In genomic region chr11:98849196-98849894, GRCm38 (mm10) we compare ENCODE assay signal across 10 mouse cellular contexts. TPM values are rescaled to one million over a fixed set of nuclear protein-coding genes. Genes with fewer than 3 reads are reported as not detected.
DNase-seq lines count a peak whose midpoint lies in the region; ATAC-seq and TF ChIP-seq lines count a peak whose summit lies in the region.
"Had no signal": no experiment of that assay in that cellular context is flagged by ENCODE, and none has a peak within 500 bp of the region (broad histone marks: within the 10 kb centered on the region; RNA-seq: fewer than 3 reads in every experiment).

No protein-coding gene starts in this region.

- H3K27me3 ChIP-seq in forebrain, embryonic 11.5 days (ENCODE audit: control insufficient read depth, insufficient read depth, low read length) = no peaks in the 10 kb centered on the region; the same call in 1 of the 2 replicates
- H3K27me3 ChIP-seq in forebrain, embryonic 16.5 days (replicated peaks; ENCODE audit: control insufficient read depth, insufficient read depth, low read length) = no peaks in the 10 kb centered on the region
- H3K27me3 ChIP-seq in lung, embryonic 16.5 days (ENCODE audit: control insufficient read depth, insufficient read depth, low read depth, low read length) = no peaks in the 10 kb centered on the region
- peaks cover 37% of the 10 kb centered on the region for H3K27me3 ChIP-seq in liver, embryonic 13.5 days
- 0 out of 2 replicates have a peak, but pooled peaks cover 3% of the 10 kb centered on the region for H3K27me3 ChIP-seq in stomach, embryonic 15.5 days (replicated peaks)
- no peaks in the 10 kb centered on the region for H3K27me3 ChIP-seq in cerebellum, adult 2 months (ENCODE audit: control insufficient read depth, insufficient read depth, low read length)

- 0 out of 2 replicates have a peak, but pooled peaks have one; percentile 21 for ATAC-seq in forebrain, embryonic 11.5 days (replicated peaks; ENCODE audit: low FRiP score)
- ATAC-seq in forebrain, embryonic 16.5 days = no peak
- 0 out of 2 replicates have a peak, but pooled peaks have one; percentile 23 for ATAC-seq in lung, embryonic 16.5 days (ENCODE audit: low read depth)
- no peak for ATAC-seq in liver, embryonic 13.5 days (ENCODE audit: low read depth)
- ATAC-seq in stomach, embryonic 15.5 days (ENCODE audit: insufficient read depth, low FRiP score, low read depth) = no peak

- no peaks in the 10 kb centered on the region for H3K9me3 ChIP-seq in forebrain, embryonic 11.5 days (ENCODE audit: control insufficient read depth, low read length)
- H3K9me3 ChIP-seq in forebrain, embryonic 16.5 days (ENCODE audit: control insufficient read depth, low read length) = no peaks in the 10 kb centered on the region
- H3K9me3 ChIP-seq in lung, embryonic 16.5 days (ENCODE audit: control insufficient read depth, low read length) = no peaks in the 10 kb centered on the region
- no peaks in the 10 kb centered on the region for H3K9me3 ChIP-seq in liver, embryonic 13.5 days (replicated peaks)
- H3K9me3 ChIP-seq in stomach, embryonic 15.5 days = no peaks in the 10 kb centered on the region

- no peak overlapping the region for H3K4me3 ChIP-seq in forebrain, embryonic 11.5 days (ENCODE audit: low read depth, low read length)
- H3K4me3 ChIP-seq in forebrain, embryonic 16.5 days (replicated peaks; ENCODE audit: low read length) = no peak overlapping the region
- no peak overlapping the region for H3K4me3 ChIP-seq in lung, embryonic 16.5 days (ENCODE audit: low read length)
- no peak overlapping the region for H3K4me3 ChIP-seq in liver, embryonic 13.5 days (replicated peaks)
- no peak overlapping the region for H3K4me3 ChIP-seq in stomach, embryonic 15.5 days (replicated peaks)
- no peak overlapping the region for H3K4me3 ChIP-seq in cerebellum, adult 2 months (replicated peaks; ENCODE audit: insufficient read depth, low read depth, low read length)

- no peak for TF ChIP-seq POLR2A in cerebellum, adult 2 months (IDR thresholded peaks at IDR 0.05; ENCODE audit: borderline replicate concordance, insufficient read depth, low read length)

- 8% methylated on average over 19 of the region's 19 CpGs for WGBS in forebrain, embryonic 11.5 days
- WGBS in forebrain, embryonic 16.5 days = 13% methylated on average over 19 of the region's 19 CpGs
- WGBS in lung, embryonic 16.5 days = 11% methylated on average over 19 of the region's 19 CpGs
- 27% methylated on average over 19 of the region's 19 CpGs for WGBS in liver, embryonic 13.5 days (ENCODE audit: insufficient replicate concordance)
- 16% methylated on average over 19 of the region's 19 CpGs for WGBS in stomach, embryonic 15.5 days
- 34% methylated on average over 19 of the region's 19 CpGs for WGBS in cerebellum, adult 2 months

- H3K27ac ChIP-seq in forebrain, embryonic 11.5 days (ENCODE audit: low read depth, low read length) = no peak overlapping the region
- no peak overlapping the region for H3K27ac ChIP-seq in forebrain, embryonic 16.5 days (ENCODE audit: low read length)
- H3K27ac ChIP-seq in lung, embryonic 16.5 days (ENCODE audit: low read length) = no peak overlapping the region
- H3K27ac ChIP-seq in liver, embryonic 13.5 days = no peak overlapping the region
- no peak overlapping the region for H3K27ac ChIP-seq in stomach, embryonic 15.5 days
- no peak overlapping the region for H3K27ac ChIP-seq in cerebellum, adult 2 months (ENCODE audit: insufficient read depth, low read length)

- H3K4me2 ChIP-seq in forebrain, embryonic 11.5 days (ENCODE audit: low read depth, low read length, severe bottlenecking) = no peak overlapping the region
- no peak overlapping the region for H3K4me2 ChIP-seq in forebrain, embryonic 16.5 days (ENCODE audit: low read length)
- no peak overlapping the region for H3K4me2 ChIP-seq in lung, embryonic 16.5 days (ENCODE audit: low read depth, low read length)
- peak overlapping the region; percentile 38 for H3K4me2 ChIP-seq in liver, embryonic 13.5 days
- peak overlapping the region; percentile 17; the same call in 1 of the 2 replicates for H3K4me2 ChIP-seq in stomach, embryonic 15.5 days

- H3K36me3 ChIP-seq in forebrain, embryonic 11.5 days (ENCODE audit: control insufficient read depth, insufficient read depth, low read length) = no peaks in the 10 kb centered on the region
- no peaks in the 10 kb centered on the region for H3K36me3 ChIP-seq in forebrain, embryonic 16.5 days (ENCODE audit: control insufficient read depth, insufficient read depth)
- no peaks in the 10 kb centered on the region for H3K36me3 ChIP-seq in lung, embryonic 16.5 days (ENCODE audit: control insufficient read depth, insufficient read depth, low read length)
- H3K36me3 ChIP-seq in liver, embryonic 13.5 days = no peaks in the 10 kb centered on the region
- H3K36me3 ChIP-seq in stomach, embryonic 15.5 days = 0 out of 2 replicates have a peak, but pooled peaks cover 3% of the 10 kb centered on the region

- H3K9ac ChIP-seq in forebrain, embryonic 11.5 days (ENCODE audit: low read length) = no peak overlapping the region
- H3K9ac ChIP-seq in forebrain, embryonic 16.5 days (replicated peaks; ENCODE audit: low read depth, low read length) = no peak overlapping the region
- no peak overlapping the region for H3K9ac ChIP-seq in lung, embryonic 16.5 days (ENCODE audit: low read length)
- H3K9ac ChIP-seq in liver, embryonic 13.5 days = no peak overlapping the region
- H3K9ac ChIP-seq in stomach, embryonic 15.5 days = no peak overlapping the region

- TF ChIP-seq CTCF in cerebellum, adult 2 months (IDR thresholded peaks at IDR 0.05; ENCODE audit: borderline replicate concordance, insufficient read depth, low read depth, low read length) = no peak

- no peak for DNase-seq in forebrain, embryonic 11.5 days (ENCODE audit: low spot score)
- DNase-seq in lung, postnatal 14 days = no peak
- no peak for DNase-seq in liver, embryonic 13.5 days
- DNase-seq in frontal cortex, postnatal 10 days (ENCODE audit: low spot score in 2 of 2) = no peak
- no peak for DNase-seq in cerebellum, adult 2 months
- DNase-seq: adrenal gland, postnatal 25 days; right cerebral cortex, postnatal 25 days had no signal

- peaks cover 11% of the 10 kb centered on the region; the same call in 1 of the 2 replicates for H3K4me1 ChIP-seq in forebrain, embryonic 11.5 days (replicated peaks; ENCODE audit: control insufficient read depth, insufficient read depth, low read length)
- peaks cover 16% of the 10 kb centered on the region for H3K4me1 ChIP-seq in forebrain, embryonic 16.5 days (replicated peaks; ENCODE audit: control insufficient read depth, insufficient read depth, low read length)
- peaks cover 16% of the 10 kb centered on the region for H3K4me1 ChIP-seq in lung, embryonic 16.5 days (replicated peaks; ENCODE audit: control insufficient read depth, insufficient read depth, low read length)
- H3K4me1 ChIP-seq in liver, embryonic 13.5 days (replicated peaks) = peaks cover 20% of the 10 kb centered on the region; the same call in 1 of the 2 replicates
- H3K4me1 ChIP-seq in stomach, embryonic 15.5 days = peaks cover 13% of the 10 kb centered on the region
- H3K4me1 ChIP-seq in cerebellum, adult 2 months (ENCODE audit: control insufficient read depth, insufficient read depth, low read length) = peaks cover 11% of the 10 kb centered on the region

RNA-seq across cellular contexts. Expression of gene Rapgefl1, which starts 12.8 kb away (rescaled TPM):
- polyA plus RNA-seq in forebrain, embryonic 11.5 days (2014; fragmentation: Nextera tagmentation; extraction: Ambion mirVana) = 2.0 and 2.5 TPM in 2 replicates
- 4.5 and 7.3 TPM in 2 replicates for polyA plus RNA-seq in forebrain, embryonic 16.5 days (2015; fragmentation: Nextera tagmentation; extraction: Ambion mirVana)
- 1.3 and 1.4 TPM in 2 replicates for polyA plus RNA-seq in lung, embryonic 16.5 days (2015; fragmentation: Nextera tagmentation; extraction: Ambion mirVana)
- polyA plus RNA-seq in liver, embryonic 13.5 days (2015; fragmentation: Nextera tagmentation; extraction: Ambion mirVana) = 0.20 and 0.23 TPM in 2 replicates
- 3.8 and 4.1 TPM in 2 replicates for polyA plus RNA-seq in stomach, embryonic 15.5 days (2015; fragmentation: Nextera tagmentation; extraction: Ambion mirVana)
- 56.8 and 58.0 TPM in 2 replicates for polyA plus RNA-seq in cerebellum, adult 2 months (2012; rRNA removed)

RNA-seq across cellular contexts. Expression of gene Wipf2, which starts 14.1 kb away (rescaled TPM):
- polyA plus RNA-seq in forebrain, embryonic 11.5 days (2014; fragmentation: Nextera tagmentation; extraction: Ambion mirVana) = 5.5 and 6.3 TPM in 2 replicates
- polyA plus RNA-seq in forebrain, embryonic 16.5 days (2015; fragmentation: Nextera tagmentation; extraction: Ambion mirVana) = 4.6 and 5.1 TPM in 2 replicates
- polyA plus RNA-seq in lung, embryonic 16.5 days (2015; fragmentation: Nextera tagmentation; extraction: Ambion mirVana) = 4.6 and 4.8 TPM in 2 replicates
- 1.3 TPM in 2 replicates for polyA plus RNA-seq in liver, embryonic 13.5 days (2015; fragmentation: Nextera tagmentation; extraction: Ambion mirVana)
- polyA plus RNA-seq in stomach, embryonic 15.5 days (2015; fragmentation: Nextera tagmentation; extraction: Ambion mirVana) = 4.5 and 5.0 TPM in 2 replicates
- polyA plus RNA-seq in cerebellum, adult 2 months (2012; rRNA removed) = 25.8 and 27.3 TPM in 2 replicates

RNA-seq across cellular contexts. Expression of gene Casc3, which starts 44.6 kb away (rescaled TPM):
- polyA plus RNA-seq in forebrain, embryonic 11.5 days (2014; fragmentation: Nextera tagmentation; extraction: Ambion mirVana) = 59.9 and 63.2 TPM in 2 replicates
- polyA plus RNA-seq in forebrain, embryonic 16.5 days (2015; fragmentation: Nextera tagmentation; extraction: Ambion mirVana) = 52.5 and 54.6 TPM in 2 replicates
- polyA plus RNA-seq in lung, embryonic 16.5 days (2015; fragmentation: Nextera tagmentation; extraction: Ambion mirVana) = 33.2 and 36.6 TPM in 2 replicates
- polyA plus RNA-seq in liver, embryonic 13.5 days (2015; fragmentation: Nextera tagmentation; extraction: Ambion mirVana) = 13.3 and 16.1 TPM in 2 replicates
- 31.7 and 35.3 TPM in 2 replicates for polyA plus RNA-seq in stomach, embryonic 15.5 days (2015; fragmentation: Nextera tagmentation; extraction: Ambion mirVana)
- polyA plus RNA-seq in cerebellum, adult 2 months (2012; rRNA removed) = 55.5 TPM in 2 replicates

RNA-seq across cellular contexts. Expression of gene Msl1, which starts 54.0 kb away (rescaled TPM):
- polyA plus RNA-seq in forebrain, embryonic 11.5 days (2014; fragmentation: Nextera tagmentation; extraction: Ambion mirVana) = 24.0 and 28.4 TPM in 2 replicates
- polyA plus RNA-seq in forebrain, embryonic 16.5 days (2015; fragmentation: Nextera tagmentation; extraction: Ambion mirVana) = 27.7 and 32.0 TPM in 2 replicates
- polyA plus RNA-seq in lung, embryonic 16.5 days (2015; fragmentation: Nextera tagmentation; extraction: Ambion mirVana) = 19.4 and 20.3 TPM in 2 replicates
- polyA plus RNA-seq in liver, embryonic 13.5 days (2015; fragmentation: Nextera tagmentation; extraction: Ambion mirVana) = 6.8 and 6.9 TPM in 2 replicates
- polyA plus RNA-seq in stomach, embryonic 15.5 days (2015; fragmentation: Nextera tagmentation; extraction: Ambion mirVana) = 23.0 and 23.6 TPM in 2 replicates
- polyA plus RNA-seq in cerebellum, adult 2 months (2012; rRNA removed) = 99.1 and 103 TPM in 2 replicates

RNA-seq across cellular contexts. Expression of gene Cdc6, which starts 58.3 kb away (rescaled TPM):
- polyA plus RNA-seq in forebrain, embryonic 11.5 days (2014; fragmentation: Nextera tagmentation; extraction: Ambion mirVana) = 52.8 and 54.7 TPM in 2 replicates
- polyA plus RNA-seq in forebrain, embryonic 16.5 days (2015; fragmentation: Nextera tagmentation; extraction: Ambion mirVana) = 10.3 and 10.9 TPM in 2 replicates
- polyA plus RNA-seq in lung, embryonic 16.5 days (2015; fragmentation: Nextera tagmentation; extraction: Ambion mirVana) = 34.0 and 38.3 TPM in 2 replicates
- 69.1 and 79.8 TPM in 2 replicates for polyA plus RNA-seq in liver, embryonic 13.5 days (2015; fragmentation: Nextera tagmentation; extraction: Ambion mirVana)
- polyA plus RNA-seq in stomach, embryonic 15.5 days (2015; fragmentation: Nextera tagmentation; extraction: Ambion mirVana) = 28.8 and 30.3 TPM in 2 replicates
- 0.30 and 0.36 TPM in 2 replicates for polyA plus RNA-seq in cerebellum, adult 2 months (2012; rRNA removed)

Comparison
In these comparisons a context has a peak if more than half of its experiments do, and no peak if none do; other contexts are left out.
1. ATAC-seq: peak in forebrain, embryonic 11.5 days (single experiment) and lung, embryonic 16.5 days (single experiment); none in forebrain, embryonic 16.5 days (single experiment), liver, embryonic 13.5 days (single experiment) and stomach, embryonic 15.5 days (single experiment).
2. H3K4me2 ChIP-seq: peak in liver, embryonic 13.5 days (single experiment) and stomach, embryonic 15.5 days (single experiment); none in forebrain, embryonic 11.5 days (single experiment), forebrain, embryonic 16.5 days (single experiment) and lung, embryonic 16.5 days (single experiment).